In the genomic region with DNA sequence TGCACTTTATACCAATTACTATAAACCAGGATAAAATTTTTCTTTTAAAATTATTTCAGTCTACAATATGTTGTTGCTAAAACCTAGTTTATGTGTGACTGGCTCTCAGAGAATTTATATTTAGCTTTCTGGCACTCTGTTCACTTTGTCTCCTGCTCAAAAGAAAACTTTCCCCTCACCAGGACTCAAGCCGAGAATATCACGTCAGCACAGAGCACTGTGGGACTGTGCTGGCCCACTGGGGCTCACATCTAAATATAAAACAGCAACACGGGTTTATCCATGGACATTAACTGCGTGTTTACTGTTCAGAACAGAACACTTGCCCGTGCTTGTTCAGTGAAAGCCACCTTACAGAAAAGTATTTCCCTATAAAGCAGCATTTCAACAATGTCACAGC, we compare ENCODE assay signal across 11 mouse cellular contexts. TPM values are rescaled to one million over a fixed set of nuclear protein-coding genes. Genes with fewer than 3 reads are reported as not detected.
A peak's percentile ranks its signal among the peaks of the same experiment; 100 is the strongest.
DNase-seq lines count a peak whose midpoint lies in the region; ATAC-seq lines count a peak whose summit lies in the region.
"Had no signal": no experiment of that assay in that cellular context is flagged by ENCODE, and none has a peak within 500 bp of the region (broad histone marks: within the 10 kb centered on the region; RNA-seq: fewer than 3 reads in every experiment).

No protein-coding gene starts in this region.

- DNase-seq in kidney, adult 9 months = no peak
- peak; percentile 70 for DNase-seq in heart, adult 8-10 months (ENCODE audit: low spot score)
- peak; percentile 35 to 58 for DNase-seq in left cerebral cortex, postnatal 14 days (ENCODE audit: low spot score in 2 of 2)
- DNase-seq in cerebellum, postnatal 25 days = no peak
- DNase-seq in adrenal gland, postnatal 25 days = no peak
- DNase-seq: cerebellum, adult 9-11 months had no signal

- H3K27me3 ChIP-seq in kidney, embryonic 15.5 days = no peaks in the 10 kb centered on the region
- no peaks in the 10 kb centered on the region for H3K27me3 ChIP-seq in liver, embryonic 12.5 days (replicated peaks)
- H3K27me3 ChIP-seq: CH12.LX; hindbrain, embryonic 13.5 days had no signal

- peak overlapping the region; percentile 75; the same call in 1 of the 2 replicates for H3K27ac ChIP-seq in kidney, embryonic 15.5 days
- peak overlapping the region; percentile 95 for H3K27ac ChIP-seq in brown adipose tissue, adult 24 weeks (replicated peaks; ENCODE audit: low read depth, low read length)
- no peak overlapping the region for H3K27ac ChIP-seq in liver, embryonic 12.5 days

- H3K9me3 ChIP-seq in kidney, embryonic 15.5 days (replicated peaks) = no peaks in the 10 kb centered on the region
- no peaks in the 10 kb centered on the region for H3K9me3 ChIP-seq in liver, embryonic 12.5 days (replicated peaks)
- H3K9me3 ChIP-seq: hindbrain, embryonic 13.5 days had no signal

- no peak overlapping the region for H3K4me3 ChIP-seq in kidney, embryonic 15.5 days (replicated peaks)
- no peak overlapping the region for H3K4me3 ChIP-seq in brown adipose tissue, adult 24 weeks (ENCODE audit: insufficient read depth, low read depth, low read length)
- no peak overlapping the region for H3K4me3 ChIP-seq in liver, embryonic 12.5 days
- H3K4me3 ChIP-seq: hindbrain, embryonic 13.5 days had no signal

- H3K4me2 ChIP-seq in kidney, embryonic 15.5 days = no peak overlapping the region
- no peak overlapping the region for H3K4me2 ChIP-seq in liver, embryonic 12.5 days
- H3K4me2 ChIP-seq: hindbrain, embryonic 13.5 days had no signal

- intact Hi-C loops in left cerebral cortex, postnatal 14 days (cut with DNase I) = loop anchor here (5.0 kb wide), 1 partner anchor 37 kb away; no protein-coding TSS in a partner anchor

- no peak overlapping the region for H3K9ac ChIP-seq in kidney, embryonic 15.5 days
- H3K9ac ChIP-seq in liver, embryonic 12.5 days = no peak overlapping the region
- H3K9ac ChIP-seq: hindbrain, embryonic 13.5 days had no signal

- 0 out of 2 replicates have a peak, but pooled peaks cover 12% of the 10 kb centered on the region for H3K4me1 ChIP-seq in kidney, embryonic 15.5 days
- H3K4me1 ChIP-seq in brown adipose tissue, adult 24 weeks (ENCODE audit: control insufficient read depth, insufficient read depth, insufficient read length, low read length) = peaks cover 25% of the 10 kb centered on the region; the same call in 1 of the 2 replicates
- H3K4me1 ChIP-seq in liver, embryonic 12.5 days = peaks cover 16% of the 10 kb centered on the region

- no peaks in the 10 kb centered on the region for H3K36me3 ChIP-seq in kidney, embryonic 15.5 days
- no peaks in the 10 kb centered on the region for H3K36me3 ChIP-seq in liver, embryonic 12.5 days
- H3K36me3 ChIP-seq: hindbrain, embryonic 13.5 days had no signal

- WGBS in kidney, embryonic 15.5 days = 58% methylated on average over 5 of the region's 5 CpGs
- whole genome bisulfite sequencing in liver, embryonic 12.5 days (ENCODE audit: insufficient replicate concordance) = 51% methylated on average over 5 of the region's 5 CpGs

- no peak for ATAC-seq in kidney, embryonic 15.5 days (replicated peaks; ENCODE audit: low FRiP score)
- ATAC-seq in liver, embryonic 12.5 days = no peak

RNA-seq across cellular contexts. Expression of a gene that starts 44.5 kb away (rescaled TPM):
- 82.3 and 83.1 TPM in 2 replicates for polyA plus RNA-seq in kidney, embryonic 15.5 days (2015; fragmentation: Nextera tagmentation; extraction: Ambion mirVana)
- polyA plus RNA-seq in brown adipose tissue, adult 24 weeks (2012; ENCODE audit: insufficient read depth, insufficient read length, missing spikeins) = 5.1 and 10.5 TPM in 2 replicates
- 10 to 100 TPM; 13.0 to 21.8 (median 14.9) TPM for total RNA-seq in heart, adult 8-10 months (2022)
- 10 to 100 TPM; 24.1 to 26.9 TPM for total RNA-seq in left cerebral cortex, postnatal 14 days (2021)
- polyA plus RNA-seq in liver, embryonic 12.5 days (2016; fragmentation: Nextera tagmentation; extraction: Ambion mirVana) = 12.0 and 12.6 TPM in 2 replicates
- 35.7 and 36.5 TPM in 2 replicates for total RNA-seq in adrenal gland, postnatal 25 days (2021)

Comparison
In these comparisons a context has a peak if more than half of its experiments do, and no peak if none do; other contexts are left out.
1. DNase-seq: peak in heart, adult 8-10 months (single experiment) and left cerebral cortex, postnatal 14 days (2 of 2); none in kidney, adult 9 months (single experiment), cerebellum, postnatal 25 days (0 of 2) and adrenal gland, postnatal 25 days (single experiment).